Mouse (Mus musculus): ENCODE measurements around the gene Mcur1. TPM values are rescaled to one million over a fixed set of nuclear protein-coding genes. Genes with fewer than 3 reads are reported as not detected.

Gene Mcur1
- polyA plus RNA-seq, 1 experiment from 2014 or later: 21.5 TPM

- no peak overlapping the region for H3K27ac ChIP-seq (ENCODE audit: low read depth, low read length)
- no peak overlapping the region for H3K9ac ChIP-seq (ENCODE audit: low read depth, low read length)
- H3K27me3 ChIP-seq (ENCODE audit: control insufficient read depth, insufficient read depth, low read length): no peaks in the 10 kb centered on the region
- no peak overlapping the region for H3K4me3 ChIP-seq (ENCODE audit: low read length)
- H3K9me3 ChIP-seq (ENCODE audit: control insufficient read depth, low read length): no peaks in the 10 kb centered on the region
- 38% methylated on average over 3 of the region's 3 CpGs for WGBS
- no peak overlapping the region for H3K4me2 ChIP-seq (replicated peaks; ENCODE audit: low read depth, low read length)
- no peaks in the 10 kb centered on the region for H3K4me1 ChIP-seq (ENCODE audit: control insufficient read depth, insufficient read depth, low read length)
- H3K36me3 ChIP-seq (ENCODE audit: control insufficient read depth, insufficient read depth, low read length): peaks cover 15% of the 10 kb centered on the region
- ATAC-seq (ENCODE audit: low FRiP score, low TSS enrichment): no peak
These were observed 13.1 kb downstream of the Mcur1 start for GRCm38 (mm10) chr13:43546861-43547260.

GRCm38 (mm10) chr13:43540205-43540815 lies 19.7 kb downstream of the Mcur1 start:
- H3K27me3 ChIP-seq (ENCODE audit: control insufficient read depth, insufficient read depth, low read length): no peaks in the 10 kb centered on the region
- no peak overlapping the region for H3K9ac ChIP-seq (ENCODE audit: low read depth, low read length)
- H3K4me1 ChIP-seq (ENCODE audit: control insufficient read depth, insufficient read depth, low read length): no peaks in the 10 kb centered on the region
- ATAC-seq (ENCODE audit: low FRiP score, low TSS enrichment): no peak
- no peak overlapping the region for H3K4me3 ChIP-seq (ENCODE audit: low read length)
- no peak overlapping the region for H3K27ac ChIP-seq (ENCODE audit: low read depth, low read length)
- H3K9me3 ChIP-seq (ENCODE audit: control insufficient read depth, low read length): no peaks in the 10 kb centered on the region
- peaks cover 7% of the 10 kb centered on the region for H3K36me3 ChIP-seq (ENCODE audit: control insufficient read depth, insufficient read depth, low read length)
- no peak overlapping the region for H3K4me2 ChIP-seq (replicated peaks; ENCODE audit: low read depth, low read length)
- 86% methylated on average over 14 of the region's 14 CpGs for whole genome bisulfite sequencing

- H3K27me3 ChIP-seq (ENCODE audit: control insufficient read depth, insufficient read depth, low read length): no peaks in the 10 kb centered on the region
- no peak for ATAC-seq (ENCODE audit: low FRiP score, low TSS enrichment)
- H3K4me2 ChIP-seq (replicated peaks; ENCODE audit: low read depth, low read length): no peak overlapping the region
- no peaks in the 10 kb centered on the region for H3K9me3 ChIP-seq (ENCODE audit: control insufficient read depth, low read length)
- no peak overlapping the region for H3K4me3 ChIP-seq (ENCODE audit: low read length)
- WGBS: 87% methylated on average over 3 of the region's 3 CpGs
- no peak overlapping the region for H3K9ac ChIP-seq (ENCODE audit: low read depth, low read length)
- no peaks in the 10 kb centered on the region for H3K4me1 ChIP-seq (ENCODE audit: control insufficient read depth, insufficient read depth, low read length)
- no peak overlapping the region for H3K27ac ChIP-seq (ENCODE audit: low read depth, low read length)
- peaks cover 7% of the 10 kb centered on the region for H3K36me3 ChIP-seq (ENCODE audit: control insufficient read depth, insufficient read depth, low read length)
These were observed 20.6 kb downstream of the Mcur1 start for GRCm38 (mm10) chr13:43539409-43539808.

GRCm38 (mm10) chr13:43537854-43538253 lies 22.1 kb downstream of the Mcur1 start:
- Histone ChIP-seq H3K9me3 (ENCODE audit: control insufficient read depth, low read length) (no peaks in the 10 kb centered on the region), H3K27ac (ENCODE audit: low read depth, low read length) (no peak overlapping the region), H3K9ac (ENCODE audit: low read depth, low read length) (no peak overlapping the region), H3K27me3 (ENCODE audit: control insufficient read depth, insufficient read depth, low read length) (no peaks in the 10 kb centered on the region), H3K4me3 (ENCODE audit: low read length) (no peak overlapping the region), H3K36me3 (ENCODE audit: control insufficient read depth, insufficient read depth, low read length) (no peaks in the 10 kb centered on the region), H3K4me1 (ENCODE audit: control insufficient read depth, insufficient read depth, low read length) (no peaks in the 10 kb centered on the region), H3K4me2 (replicated peaks; ENCODE audit: low read depth, low read length) (no peak overlapping the region)
- no peak for ATAC-seq (ENCODE audit: low FRiP score, low TSS enrichment)
- WGBS: 49% methylated on average over 6 of the region's 6 CpGs

- Histone ChIP-seq H3K4me1 (ENCODE audit: control insufficient read depth, insufficient read depth, low read length) (peaks cover 11% of the 10 kb centered on the region; the same call in 1 of the 2 replicates), H3K4me3 (ENCODE audit: low read length) (no peak overlapping the region), H3K27ac (ENCODE audit: low read depth, low read length) (no peak overlapping the region), H3K36me3 (ENCODE audit: control insufficient read depth, insufficient read depth, low read length) (no peaks in the 10 kb centered on the region), H3K4me2 (replicated peaks; ENCODE audit: low read depth, low read length) (no peak overlapping the region), H3K27me3 (ENCODE audit: control insufficient read depth, insufficient read depth, low read length) (no peaks in the 10 kb centered on the region), H3K9me3 (ENCODE audit: control insufficient read depth, low read length) (no peaks in the 10 kb centered on the region), H3K9ac (ENCODE audit: low read depth, low read length) (no peak overlapping the region)
- WGBS: 54% methylated on average over 4 of the region's 4 CpGs
- ATAC-seq (ENCODE audit: low FRiP score, low TSS enrichment): no peak
These were observed 26.0 kb downstream of the Mcur1 start for GRCm38 (mm10) chr13:43534015-43534414.

GRCm38 (mm10) chr13:43530832-43531693 lies 28.9 kb downstream of the Mcur1 start:
- Histone ChIP-seq H3K9ac (ENCODE audit: low read depth, low read length) (no peak overlapping the region), H3K9me3 (ENCODE audit: control insufficient read depth, low read length) (no peaks in the 10 kb centered on the region), H3K27ac (ENCODE audit: low read depth, low read length) (no peak overlapping the region), H3K4me2 (replicated peaks; ENCODE audit: low read depth, low read length) (no peak overlapping the region), H3K4me3 (ENCODE audit: low read length) (no peak overlapping the region), H3K4me1 (ENCODE audit: control insufficient read depth, insufficient read depth, low read length) (peaks cover 11% of the 10 kb centered on the region; the same call in 1 of the 2 replicates), H3K36me3 (ENCODE audit: control insufficient read depth, insufficient read depth, low read length) (no peaks in the 10 kb centered on the region), H3K27me3 (ENCODE audit: control insufficient read depth, insufficient read depth, low read length) (no peaks in the 10 kb centered on the region)
- 29% methylated on average over 13 of the region's 13 CpGs for WGBS
- peak; percentile 68 for ATAC-seq (ENCODE audit: low FRiP score, low TSS enrichment)

- no peaks in the 10 kb centered on the region for H3K36me3 ChIP-seq (ENCODE audit: control insufficient read depth, insufficient read depth, low read length)
- no peak overlapping the region for H3K9ac ChIP-seq (ENCODE audit: low read depth, low read length)
- H3K27me3 ChIP-seq (ENCODE audit: control insufficient read depth, insufficient read depth, low read length): no peaks in the 10 kb centered on the region
- peaks cover 12% of the 10 kb centered on the region; the same call in 1 of the 2 replicates for H3K4me1 ChIP-seq (ENCODE audit: control insufficient read depth, insufficient read depth, low read length)
- H3K4me2 ChIP-seq (replicated peaks; ENCODE audit: low read depth, low read length): no peak overlapping the region
- no peak overlapping the region for H3K4me3 ChIP-seq (ENCODE audit: low read length)
- ATAC-seq (ENCODE audit: low FRiP score, low TSS enrichment): no peak
- H3K27ac ChIP-seq (ENCODE audit: low read depth, low read length): no peak overlapping the region
- H3K9me3 ChIP-seq (ENCODE audit: control insufficient read depth, low read length): no peaks in the 10 kb centered on the region
- 46% methylated on average over 14 of the region's 14 CpGs for WGBS
These were observed 29.7 kb downstream of the Mcur1 start for GRCm38 (mm10) chr13:43530129-43530831.

- Histone ChIP-seq H3K36me3 (ENCODE audit: control insufficient read depth, insufficient read depth, low read length) (no peaks in the 10 kb centered on the region), H3K27ac (ENCODE audit: low read depth, low read length) (no peak overlapping the region), H3K9me3 (ENCODE audit: control insufficient read depth, low read length) (no peaks in the 10 kb centered on the region), H3K4me1 (ENCODE audit: control insufficient read depth, insufficient read depth, low read length) (peaks cover 13% of the 10 kb centered on the region; the same call in 1 of the 2 replicates), H3K4me2 (replicated peaks; ENCODE audit: low read depth, low read length) (no peak overlapping the region), H3K27me3 (ENCODE audit: control insufficient read depth, insufficient read depth, low read length) (no peaks in the 10 kb centered on the region), H3K9ac (ENCODE audit: low read depth, low read length) (no peak overlapping the region), H3K4me3 (ENCODE audit: low read length) (no peak overlapping the region)
- ATAC-seq (ENCODE audit: low FRiP score, low TSS enrichment): no peak
- 72% methylated on average over 5 of the region's 5 CpGs for WGBS
These were observed 33.7 kb downstream of the Mcur1 start for GRCm38 (mm10) chr13:43526289-43526688.

All from kidney, embryonic 14.5 days (tissue).